Mouse (Mus musculus): ENCODE measurements around the gene Knstrn.

GRCm38 (mm10) chr2:118792259-118792613 lies 21.6 kb upstream of the Knstrn start:
- TF ChIP-seq CTCF (IDR thresholded peaks at IDR 0.05; ENCODE audit: borderline replicate concordance, insufficient read depth, low read depth, low read length) (no peak), POLR2A (IDR thresholded peaks at IDR 0.05; ENCODE audit: borderline replicate concordance, insufficient read depth, low read length) (no peak)
